Mouse (Mus musculus): ENCODE data around the gene Stx2. TPM values are rescaled to one million over a fixed set of nuclear protein-coding genes. Genes with fewer than 3 reads are reported as not detected.

The Stx2 gene
- 10 to 100 TPM; 25.3 to 38.0 TPM for total RNA-seq (2021)

- peak; percentile 91 to 92 for DNase-seq
Observed at GRCm38 (mm10) chr5:129008412-129008826, at the start of gene Stx2. Gene Stx2 (minus strand): TSS chr5:129008574.

GRCm38 (mm10) chr5:129054675-129055284 is 46.4 kb upstream of the Stx2 start:
- no peak for DNase-seq

DNA sequence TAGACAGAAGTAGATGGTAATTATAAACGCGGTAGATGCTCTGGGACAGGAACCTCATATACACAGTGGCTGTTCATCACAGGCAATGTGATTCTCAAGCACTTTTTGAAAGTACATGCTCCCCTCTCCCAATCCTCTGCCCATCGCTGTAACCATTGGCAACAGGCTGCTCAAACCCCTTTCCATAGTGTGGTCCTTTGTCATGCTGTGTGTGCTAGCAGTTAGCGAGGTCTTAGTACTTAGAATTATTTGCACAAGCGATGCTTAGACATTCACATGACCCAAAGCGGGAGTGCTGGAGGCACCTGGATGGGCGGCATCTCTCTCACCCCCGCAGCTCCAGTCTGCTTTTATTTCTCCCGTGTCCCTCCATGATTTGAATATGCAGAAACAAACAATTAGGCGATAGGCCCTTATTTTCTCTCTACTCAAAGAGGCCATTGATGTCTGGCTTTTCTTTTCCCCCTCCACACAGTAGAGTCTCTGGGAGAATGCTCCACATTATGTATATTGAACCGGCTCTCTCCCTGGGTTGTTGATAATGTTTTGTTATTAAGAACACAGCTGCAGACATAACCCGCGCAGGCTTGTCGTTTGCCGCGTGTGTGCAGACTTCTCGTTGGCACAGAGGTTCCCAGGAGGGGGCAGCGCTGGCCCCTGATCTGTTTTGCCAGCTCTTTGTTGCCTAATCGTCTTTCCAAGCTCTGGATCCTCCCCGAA is 44.4 kb upstream of the Stx2 start:
- no peak for DNase-seq

DNA sequence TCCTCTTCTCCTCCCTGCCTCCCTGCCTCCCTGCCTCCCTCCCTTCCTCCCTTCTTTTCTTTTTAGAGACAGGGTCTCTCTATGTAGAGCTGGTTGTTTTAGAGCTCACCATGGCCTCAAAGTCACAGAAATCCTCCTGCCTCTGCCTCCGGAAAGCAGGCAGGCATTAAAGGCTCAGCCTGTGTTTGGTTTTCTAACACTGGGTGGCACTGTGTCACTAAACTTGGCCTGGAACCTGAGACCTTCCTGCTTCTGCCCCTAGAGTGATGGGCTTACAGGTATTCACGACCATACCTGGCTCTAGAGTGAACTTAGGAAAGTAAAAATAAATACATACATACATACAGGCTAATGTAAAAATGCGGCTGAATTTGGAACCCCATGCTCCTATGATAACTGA is 43.5 kb upstream of the Stx2 start:
- no peak for DNase-seq

- peak; percentile 80 to 82 for DNase-seq
Observed at GRCm38 (mm10) chr5:129049372-129049771, 41.0 kb upstream of the Stx2 start.

DNA sequence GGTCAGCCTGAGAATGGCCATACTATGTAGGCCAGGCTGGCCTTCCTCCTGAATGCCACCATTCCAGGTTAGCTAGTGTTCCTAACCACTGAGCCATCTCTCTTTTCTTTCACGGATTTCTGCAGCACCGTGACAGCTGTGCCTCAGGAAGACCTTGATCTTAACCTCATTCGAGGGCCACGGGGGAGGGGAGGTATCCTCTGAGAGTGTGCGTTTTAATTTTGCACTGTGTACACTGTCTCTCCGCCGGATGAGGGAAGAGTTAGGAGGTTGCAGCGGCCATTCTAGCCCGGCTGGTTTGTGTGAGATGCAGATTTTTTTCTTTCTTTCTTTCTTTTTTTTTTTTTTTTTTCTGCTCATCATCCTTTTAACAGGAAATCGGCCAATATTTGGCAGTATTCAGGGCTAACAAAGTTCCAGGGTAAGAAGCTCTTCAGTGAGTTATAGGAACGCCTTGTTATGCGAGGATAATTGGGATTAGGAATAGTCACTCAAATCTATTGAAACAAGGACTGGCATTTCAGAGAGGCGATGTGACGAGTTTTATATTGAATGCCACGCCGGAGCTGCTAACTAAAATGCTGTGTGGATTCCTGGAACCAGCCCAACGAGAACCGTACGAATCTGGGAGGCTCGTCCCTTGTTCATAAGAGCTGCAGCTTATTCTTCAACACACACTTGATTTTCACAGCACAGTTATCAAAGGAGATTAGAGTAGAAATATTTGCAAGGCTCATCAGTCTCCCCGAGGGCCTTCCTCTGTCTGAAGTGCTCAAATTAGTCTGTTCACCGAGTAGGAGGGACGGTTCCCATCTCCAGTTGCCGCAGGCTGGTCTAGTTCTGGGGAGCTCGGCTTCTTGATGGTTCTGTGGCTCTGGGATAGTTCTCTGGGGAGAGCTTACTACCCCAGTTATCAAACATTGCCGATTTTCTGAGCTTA is 37.5 kb upstream of the Stx2 start:
- no peak for DNase-seq

GRCm38 (mm10) chr5:129037739-129038138 is 29.4 kb upstream of the Stx2 start:
- no peak for DNase-seq

DNA sequence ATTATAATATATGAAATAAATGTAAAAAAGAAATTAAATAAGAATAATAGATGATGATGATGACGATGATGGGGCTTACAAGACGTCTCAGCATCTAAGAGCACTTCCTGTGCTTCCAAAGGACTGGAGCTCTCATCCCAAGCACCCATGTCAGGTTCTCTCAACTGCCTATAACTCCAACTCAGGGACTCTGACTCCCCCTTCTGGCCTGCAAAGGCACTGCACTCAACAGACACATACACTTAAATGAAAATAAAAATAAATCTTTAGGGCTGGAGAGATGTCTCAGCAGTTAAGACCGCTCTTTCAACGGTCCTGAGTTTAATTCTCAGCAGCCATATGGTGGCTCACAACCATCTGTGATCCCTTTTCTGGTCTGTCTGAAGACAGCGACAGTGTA is 28.3 kb upstream of the Stx2 start:
- no peak for DNase-seq

- DNase-seq, result no peak
Observed at GRCm38 (mm10) chr5:129029131-129029723, 20.9 kb upstream of the Stx2 start.

- DNase-seq, result no peak
Observed at GRCm38 (mm10) chr5:129026637-129027036, 18.3 kb upstream of the Stx2 start.

- DNase-seq, result no peak
Observed at GRCm38 (mm10) chr5:129026171-129026570, 17.8 kb upstream of the Stx2 start.

- no peak for DNase-seq
Observed at GRCm38 (mm10) chr5:129025725-129026124, 17.4 kb upstream of the Stx2 start.

DNA sequence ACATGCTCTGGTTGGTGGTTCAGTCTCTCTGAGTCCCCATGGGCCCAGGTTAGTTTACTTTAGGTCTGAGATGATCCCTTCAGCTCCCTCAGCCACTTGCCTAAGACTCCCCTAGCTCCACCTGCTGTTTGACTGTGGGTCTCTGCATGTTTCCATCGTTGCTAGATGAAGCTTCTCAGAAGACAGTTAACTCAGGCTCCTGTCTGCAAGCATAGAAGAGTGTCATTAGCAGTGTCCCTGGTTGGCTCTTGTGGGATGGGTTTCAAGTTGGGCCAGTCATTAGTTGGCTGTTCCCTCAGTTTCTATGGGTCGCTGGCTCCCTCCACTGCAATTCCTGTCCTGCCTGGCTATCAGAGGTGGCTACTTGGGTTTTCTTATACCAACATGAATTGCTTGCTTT is 16.7 kb upstream of the Stx2 start:
- DNase-seq, result no peak

GRCm38 (mm10) chr5:129020731-129021130 is 12.4 kb upstream of the Stx2 start:
- peak in 1 of 2 experiments; percentile 26 for DNase-seq

- no peak for DNase-seq
Observed at GRCm38 (mm10) chr5:129020300-129020668, 11.9 kb upstream of the Stx2 start.

- DNase-seq, result peak; percentile 94
Observed at GRCm38 (mm10) chr5:129019497-129020299, 11.3 kb upstream of the Stx2 start, which contains the start of gene Ran. Gene Ran (plus strand): TSS chr5:129020069.

DNA sequence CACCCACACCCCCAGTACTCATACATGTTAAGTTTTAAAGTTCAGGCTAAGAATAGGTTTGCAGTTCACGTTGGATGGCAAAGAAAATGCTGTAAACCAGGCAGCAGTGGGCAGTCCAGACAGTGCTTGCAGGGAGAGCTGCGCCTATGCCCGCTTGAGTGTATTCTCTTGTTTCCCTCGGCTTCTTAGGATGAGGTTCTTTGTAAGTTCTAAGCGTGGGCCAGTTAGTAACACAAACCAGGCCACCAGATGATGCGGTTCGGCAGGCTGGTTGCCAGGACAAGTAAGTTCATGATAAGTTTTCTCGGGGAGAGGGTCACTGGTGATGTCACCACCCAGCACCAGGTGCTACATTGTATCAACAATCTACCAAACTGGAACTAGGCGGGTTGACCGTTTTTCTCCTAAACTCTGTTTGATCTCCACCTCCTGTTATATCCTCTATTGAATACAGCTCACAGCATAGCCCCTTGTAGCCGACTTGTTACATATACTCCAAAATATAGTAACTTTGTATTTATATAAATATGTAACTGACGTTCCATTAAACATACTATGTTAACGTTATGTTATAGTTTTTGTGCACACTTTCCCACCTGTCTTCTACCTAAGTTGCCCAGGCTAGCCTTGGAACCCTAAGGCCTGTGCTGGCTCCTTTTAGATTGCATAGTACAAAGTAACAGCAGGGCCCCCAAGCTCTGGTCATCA is 10.6 kb upstream of the Stx2 start:
- no peak for DNase-seq

GRCm38 (mm10) chr5:129016370-129016769 is 8.0 kb upstream of the Stx2 start:
- no peak for DNase-seq

DNA sequence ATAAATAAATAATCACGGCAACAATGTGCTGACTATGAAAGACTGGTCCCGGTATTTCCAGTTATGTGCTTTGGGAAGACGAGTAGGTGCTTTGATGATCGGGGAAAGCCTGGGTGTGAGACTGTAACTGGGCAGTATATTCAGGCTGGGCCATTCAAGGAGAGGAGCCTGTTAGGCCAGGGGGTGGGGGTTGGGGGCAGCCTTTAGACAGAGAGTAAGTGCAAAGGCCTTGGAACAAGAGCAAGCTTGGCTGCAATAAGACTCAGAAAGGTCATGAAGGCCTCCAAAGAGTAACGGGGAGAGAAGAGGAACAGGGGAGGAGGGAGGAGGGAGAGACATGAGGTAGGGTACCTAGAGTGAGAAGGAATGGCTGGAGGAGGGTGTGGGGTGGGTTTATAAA is 7.2 kb upstream of the Stx2 start:
- no peak for DNase-seq

GRCm38 (mm10) chr5:129015020-129015419 is 6.6 kb upstream of the Stx2 start:
- DNase-seq, result no peak

- no peak for DNase-seq
Observed at GRCm38 (mm10) chr5:129010937-129011336, 2.6 kb upstream of the Stx2 start.

Measured in layer of hippocampus, postnatal 36 days (tissue).